Mouse (Mus musculus) G1E (cell line): ENCODE data around the gene B3gnt2.

ENCODE experiments used
- GATA1 ChIP-seq: IDR thresholded peaks from 2 replicates; pipeline ENCODE4 v1.6.1; 2012; ENCODE audit warnings: borderline replicate concordance, low read length, inconsistent platforms, mixed read lengths
- POLR2AphosphoS5 ChIP-seq: IDR thresholded peaks from 2 replicates; pipeline ENCODE4 v1.6.1; 2012; ENCODE audit warnings: low read depth, low read length, inconsistent platforms; ENCODE audit not compliant: insufficient replicate concordance

DNA sequence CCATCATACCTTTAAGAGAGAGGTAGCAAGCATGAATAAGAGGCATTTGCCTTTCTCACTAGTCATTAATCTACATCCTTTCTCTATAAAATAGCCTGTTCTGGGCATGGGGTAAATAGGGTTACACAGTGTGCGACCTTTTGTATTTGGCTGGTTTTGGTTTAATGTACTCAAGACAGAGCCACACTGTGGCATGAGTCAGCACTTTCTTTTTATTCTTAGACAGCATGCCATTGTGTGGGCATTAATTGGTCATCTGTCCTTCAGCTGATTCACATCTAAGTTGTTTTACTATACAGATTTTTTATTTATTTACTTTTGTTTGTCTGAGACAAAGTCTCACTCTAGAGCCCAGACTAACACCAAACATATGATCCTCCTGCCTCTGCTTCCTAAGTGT, 68.6 kb downstream of the B3gnt2 start:
- TF ChIP-seq POLR2AphosphoS5 (no peak), GATA1 (no peak)
